Mouse (Mus musculus): ENCODE data around the gene Tmem215. TPM values are rescaled to one million over a fixed set of nuclear protein-coding genes. Genes with fewer than 3 reads are reported as not detected.

Gene Tmem215
- polyA plus RNA-seq (2015; fragmentation: Nextera tagmentation; extraction: Ambion mirVana), result 1.3 and 1.4 TPM in 2 replicates

DNA sequence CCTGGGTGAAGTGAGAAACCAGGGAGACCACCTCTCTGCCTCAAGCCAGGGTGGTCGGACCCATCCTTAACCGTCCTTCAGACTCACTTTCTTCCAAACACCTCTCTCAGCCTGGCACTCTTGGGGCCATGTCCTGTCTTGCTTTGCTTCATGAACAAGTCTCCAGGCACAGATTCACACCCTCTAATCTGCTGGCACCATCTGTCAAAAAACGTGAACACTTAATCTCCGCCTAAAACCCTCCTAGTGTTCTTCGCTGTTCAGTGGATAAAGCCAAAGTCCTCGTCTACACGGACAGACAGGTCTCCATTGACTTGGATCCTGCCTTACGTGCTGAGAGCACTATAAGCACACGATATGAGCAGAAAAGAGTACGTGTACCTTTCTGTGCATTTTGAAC is at the start of gene Tmem215:
TSS of gene Tmem215 (plus strand) at position 301 of the 400 bp plus-strand sequence.
- no peaks in the 10 kb centered on the region for H3K36me3 ChIP-seq
- no peak within 1 kb of the TSS for H3K27ac ChIP-seq (replicated peaks)
- H3K9me3 ChIP-seq, result no peaks in the 10 kb centered on the region
- peak within 1 kb of the TSS; percentile 85 for H3K4me2 ChIP-seq
- H3K9ac ChIP-seq, result peak within 1 kb of the TSS; percentile 79
- 75% methylated on average over 10 of the region's 10 CpGs for WGBS
- H3K27me3 ChIP-seq (replicated peaks), result peaks cover 45% of the 10 kb centered on the region
- H3K4me3 ChIP-seq, result peak within 1 kb of the TSS; percentile 54
- no peak for ATAC-seq (ENCODE audit: extremely low read depth, insufficient number of reproducible peaks, low FRiP score, low TSS enrichment)
- H3K4me1 ChIP-seq, result peaks cover 5% of the 10 kb centered on the region

DNA sequence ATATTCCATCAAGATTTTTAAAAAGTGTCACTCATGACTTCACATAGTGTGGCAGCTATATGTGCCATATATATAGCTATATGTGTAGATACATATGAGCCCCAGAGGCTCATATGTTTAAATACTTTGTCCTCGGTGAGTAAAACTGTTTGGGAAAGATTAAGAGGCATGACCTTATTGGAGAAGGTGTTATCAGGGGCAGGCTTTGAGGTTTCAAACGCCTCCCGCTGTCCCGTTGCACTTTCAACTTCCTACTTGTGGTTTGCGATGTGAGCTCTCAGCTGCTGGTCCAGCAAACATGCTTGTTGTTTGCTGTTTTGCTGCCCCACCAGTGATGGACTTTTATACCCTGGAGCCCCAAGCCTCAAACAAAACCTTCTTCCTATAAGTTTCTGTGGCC is 40.1 kb upstream of the Tmem215 start:
- Histone ChIP-seq H3K27me3 (replicated peaks) (no peaks in the 10 kb centered on the region), H3K9me3 (peaks cover 12% of the 10 kb centered on the region), H3K4me3 (no peak overlapping the region), H3K27ac (replicated peaks) (no peak overlapping the region), H3K36me3 (no peaks in the 10 kb centered on the region), H3K4me2 (no peak overlapping the region), H3K9ac (no peak overlapping the region), H3K4me1 (no peaks in the 10 kb centered on the region)
- ATAC-seq (ENCODE audit: extremely low read depth, insufficient number of reproducible peaks, low FRiP score, low TSS enrichment), result no peak
- 70% methylated on average over 5 of the region's 5 CpGs for WGBS

DNA sequence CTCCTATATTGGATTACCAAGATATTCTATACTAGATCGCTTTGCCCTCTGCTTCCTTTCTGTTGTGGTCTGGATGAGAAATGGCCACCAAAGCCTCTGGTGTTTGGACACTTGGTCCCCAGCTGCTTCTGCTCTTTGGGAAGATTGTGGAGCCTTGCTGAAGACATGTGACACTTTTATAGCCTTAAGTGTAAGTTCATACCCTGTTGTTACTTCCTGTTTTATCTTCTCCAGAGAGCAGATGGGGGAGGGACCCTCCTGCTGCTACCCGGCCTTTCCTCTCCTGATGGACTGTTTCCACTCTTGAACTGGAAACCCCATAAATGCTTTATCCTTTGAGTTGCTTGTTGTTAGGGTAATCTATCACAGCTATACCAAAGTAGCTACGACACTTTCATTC is 38.6 kb upstream of the Tmem215 start:
- Histone ChIP-seq H3K4me1 (no peaks in the 10 kb centered on the region), H3K36me3 (no peaks in the 10 kb centered on the region), H3K9me3 (peaks cover 6% of the 10 kb centered on the region), H3K4me3 (no peak overlapping the region), H3K27ac (replicated peaks) (no peak overlapping the region), H3K9ac (no peak overlapping the region), H3K27me3 (replicated peaks) (no peaks in the 10 kb centered on the region), H3K4me2 (no peak overlapping the region)
- 68% methylated on average over 3 of the region's 3 CpGs for WGBS
- ATAC-seq (ENCODE audit: extremely low read depth, insufficient number of reproducible peaks, low FRiP score, low TSS enrichment), result no peak

DNA sequence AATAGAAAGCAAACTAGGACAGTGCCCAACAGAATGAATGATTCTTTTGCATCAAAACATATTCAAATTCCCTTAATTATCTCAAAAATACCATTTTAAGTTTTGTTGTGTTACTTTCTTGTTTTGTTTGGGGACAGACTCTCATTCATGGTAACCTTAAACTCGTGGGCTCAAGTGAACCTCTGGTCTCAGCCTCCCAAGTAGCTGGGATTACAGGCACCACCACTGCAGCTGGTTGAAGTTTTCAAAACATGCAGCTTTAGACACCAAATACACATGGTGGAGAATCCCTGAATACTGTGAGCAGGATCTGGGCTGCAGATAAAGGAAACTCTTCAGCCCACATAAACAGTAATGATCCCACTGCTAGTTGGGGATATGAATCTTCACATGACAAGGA is 37.6 kb upstream of the Tmem215 start:
- no peaks in the 10 kb centered on the region for H3K27me3 ChIP-seq (replicated peaks)
- 57% methylated on average over 1 of the region's 1 CpGs for WGBS

DNA sequence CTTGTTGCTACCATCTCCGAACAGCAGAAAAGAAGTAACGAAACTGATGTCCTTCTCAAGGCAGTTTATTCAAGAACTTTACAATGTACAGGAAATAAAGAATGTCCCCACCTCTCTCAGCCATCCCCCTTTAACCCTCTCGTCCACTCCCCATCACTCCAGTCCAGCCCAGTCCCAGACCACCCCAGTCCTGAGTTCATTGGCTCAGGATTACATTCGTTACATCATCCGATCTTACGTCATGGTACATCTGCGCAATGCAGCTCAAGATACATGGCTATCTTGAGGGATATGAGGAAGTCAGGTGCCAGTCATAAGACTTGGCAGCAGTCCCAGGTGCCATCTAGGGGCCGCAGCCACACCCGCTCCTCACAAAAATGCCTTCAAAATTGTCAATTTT is 28.4 kb upstream of the Tmem215 start:
- Histone ChIP-seq H3K36me3 (no peaks in the 10 kb centered on the region), H3K4me1 (no peaks in the 10 kb centered on the region), H3K27ac (replicated peaks) (no peak overlapping the region), H3K4me3 (no peak overlapping the region), H3K9ac (no peak overlapping the region), H3K27me3 (replicated peaks) (no peaks in the 10 kb centered on the region), H3K4me2 (no peak overlapping the region), H3K9me3 (no peaks in the 10 kb centered on the region)
- no peak for ATAC-seq (ENCODE audit: extremely low read depth, insufficient number of reproducible peaks, low FRiP score, low TSS enrichment)
- WGBS, result 89% methylated on average over 9 of the region's 9 CpGs

More for the DNA sequence above, 37.6 kb upstream of the Tmem215 start:
- no peaks in the 10 kb centered on the region for H3K36me3 ChIP-seq
- no peaks in the 10 kb centered on the region for H3K4me1 ChIP-seq
- H3K4me2 ChIP-seq, result no peak overlapping the region
- H3K9ac ChIP-seq, result no peak overlapping the region
- H3K27ac ChIP-seq (replicated peaks), result no peak overlapping the region
- H3K4me3 ChIP-seq, result no peak overlapping the region
- peaks cover 6% of the 10 kb centered on the region for H3K9me3 ChIP-seq
- ATAC-seq (ENCODE audit: extremely low read depth, insufficient number of reproducible peaks, low FRiP score, low TSS enrichment), result no peak

DNA sequence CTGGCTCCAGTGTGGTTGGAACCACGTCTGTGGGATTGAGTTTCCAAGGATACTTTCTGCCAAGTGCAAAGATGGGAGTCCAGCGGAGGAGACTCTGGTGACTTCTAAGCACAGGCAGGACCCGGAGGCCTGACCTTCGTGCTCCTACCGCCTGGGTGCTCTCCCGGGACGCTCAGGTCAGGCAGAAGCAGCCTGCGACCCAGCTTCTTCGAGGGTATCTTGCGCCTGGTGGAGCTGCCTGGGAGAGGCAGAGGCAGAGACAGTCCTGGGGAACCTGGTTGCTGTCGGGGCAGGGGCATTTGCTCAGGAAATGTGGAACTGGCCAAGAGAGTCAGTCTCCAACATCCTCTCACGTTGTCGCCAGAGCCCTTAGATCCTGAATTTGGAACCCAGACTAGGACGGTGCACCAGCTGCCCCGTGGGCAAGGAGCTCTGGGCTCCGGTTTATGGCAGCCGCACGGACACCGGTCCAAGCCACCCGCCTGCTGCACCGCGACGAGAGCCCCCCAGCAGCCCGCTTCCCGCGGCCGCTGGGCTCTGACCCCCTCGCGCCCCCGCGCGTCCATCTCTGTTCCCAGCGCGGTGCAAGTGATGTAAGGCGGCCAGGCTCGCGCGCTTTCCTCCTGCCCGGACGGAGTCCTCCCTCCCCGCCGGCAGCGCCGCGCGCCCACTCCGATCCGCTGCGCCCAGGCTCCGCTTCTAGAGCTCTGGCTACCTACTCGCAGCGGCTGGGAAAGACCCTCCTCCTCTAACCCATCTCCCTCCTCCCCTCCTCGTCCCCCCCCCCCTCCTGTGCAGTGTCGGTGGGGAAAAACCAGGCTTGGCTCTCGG is 935 bp downstream of the Tmem215 start:
- WGBS, result 3% methylated on average over 51 of the region's 55 CpGs
- Histone ChIP-seq H3K27me3 (replicated peaks) (peaks cover 45% of the 10 kb centered on the region), H3K9ac (peak overlapping the region; percentile 79), H3K9me3 (no peaks in the 10 kb centered on the region), H3K36me3 (no peaks in the 10 kb centered on the region), H3K4me1 (peaks cover 5% of the 10 kb centered on the region), H3K4me2 (peak overlapping the region; percentile 85), H3K27ac (replicated peaks) (no peak overlapping the region), H3K4me3 (peak overlapping the region; percentile 54)
- ATAC-seq (ENCODE audit: extremely low read depth, insufficient number of reproducible peaks, low FRiP score, low TSS enrichment), result 0 out of 2 replicates have a peak, but pooled peaks have one; percentile 14

DNA sequence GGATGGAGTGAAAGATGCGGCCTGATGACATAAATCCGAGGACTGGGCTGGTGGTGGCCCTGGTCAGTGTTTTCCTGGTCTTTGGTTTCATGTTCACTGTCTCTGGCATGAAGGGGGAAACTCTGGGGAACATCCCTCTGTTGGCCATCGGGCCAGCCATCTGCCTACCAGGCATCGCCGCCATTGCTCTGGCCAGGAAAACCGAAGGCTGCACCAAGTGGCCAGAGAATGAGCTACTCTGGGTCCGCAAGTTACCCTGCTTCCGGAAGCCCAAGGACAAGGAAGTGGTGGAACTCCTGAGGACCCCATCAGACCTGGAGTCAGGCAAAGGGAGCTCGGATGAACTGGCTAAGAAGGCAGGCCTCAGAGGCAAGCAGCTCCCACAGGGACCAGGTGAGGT is 1.9 kb downstream of the Tmem215 start:
- H3K36me3 ChIP-seq, result no peaks in the 10 kb centered on the region
- WGBS, result 65% methylated on average over 9 of the region's 9 CpGs
- H3K27me3 ChIP-seq (replicated peaks), result peaks cover 45% of the 10 kb centered on the region
- peaks cover 5% of the 10 kb centered on the region for H3K4me1 ChIP-seq
- H3K9ac ChIP-seq, result no peak overlapping the region
- no peak for ATAC-seq (ENCODE audit: extremely low read depth, insufficient number of reproducible peaks, low FRiP score, low TSS enrichment)
- H3K4me2 ChIP-seq, result peak overlapping the region; percentile 85
- H3K9me3 ChIP-seq, result no peaks in the 10 kb centered on the region
- H3K4me3 ChIP-seq, result no peak overlapping the region
- H3K27ac ChIP-seq (replicated peaks), result no peak overlapping the region

DNA sequence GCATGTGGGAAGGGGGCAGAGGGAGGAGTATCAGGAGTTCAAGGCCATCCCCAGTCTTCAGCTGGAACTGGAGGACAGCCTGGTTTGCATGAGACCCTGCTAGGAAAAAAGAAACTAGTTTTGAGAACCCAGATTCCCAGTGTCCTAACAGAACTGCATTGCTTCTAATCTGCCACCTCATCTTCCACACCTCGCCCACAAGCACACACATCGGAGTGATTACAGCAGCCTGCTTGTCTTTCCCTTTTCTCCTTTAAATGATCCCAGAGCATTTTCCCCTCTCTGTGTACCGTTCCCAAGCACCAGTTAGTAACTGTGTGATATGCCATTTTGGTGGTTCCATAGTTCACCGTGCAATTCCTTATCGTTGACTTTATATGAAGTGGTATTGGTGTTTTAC is 6.0 kb downstream of the Tmem215 start:
- WGBS, result 87% methylated on average over 5 of the region's 5 CpGs
- H3K9ac ChIP-seq, result no peak overlapping the region
- no peak overlapping the region for H3K4me2 ChIP-seq
- H3K9me3 ChIP-seq, result no peaks in the 10 kb centered on the region
- H3K36me3 ChIP-seq, result no peaks in the 10 kb centered on the region
- no peak for ATAC-seq (ENCODE audit: extremely low read depth, insufficient number of reproducible peaks, low FRiP score, low TSS enrichment)
- H3K4me3 ChIP-seq, result no peak overlapping the region
- H3K27ac ChIP-seq (replicated peaks), result no peak overlapping the region
- H3K27me3 ChIP-seq (replicated peaks), result peaks cover 17% of the 10 kb centered on the region
- H3K4me1 ChIP-seq, result peaks cover 1% of the 10 kb centered on the region

DNA sequence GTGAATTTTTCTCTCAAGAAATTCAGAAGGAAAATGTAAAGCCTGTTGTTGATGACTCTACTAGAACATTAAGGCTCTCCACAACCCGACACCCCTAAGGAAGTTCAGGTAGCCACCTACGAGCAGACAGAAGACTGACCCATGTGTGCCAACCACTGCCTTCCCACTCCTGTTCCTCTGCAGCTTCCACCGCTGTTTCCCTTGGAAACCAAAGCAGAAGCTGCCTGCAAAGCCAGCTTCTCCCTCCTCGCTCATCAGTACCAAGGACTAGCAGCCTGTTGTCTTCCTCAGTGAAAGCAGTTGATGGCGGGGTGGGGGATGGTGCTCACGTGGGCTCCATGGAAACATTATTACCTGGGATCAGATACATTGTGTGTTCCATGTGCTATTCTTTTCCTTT is 14.6 kb downstream of the Tmem215 start:
- H3K27me3 ChIP-seq (replicated peaks), result no peaks in the 10 kb centered on the region
- H3K9me3 ChIP-seq, result no peaks in the 10 kb centered on the region
- ATAC-seq (ENCODE audit: extremely low read depth, insufficient number of reproducible peaks, low FRiP score, low TSS enrichment), result no peak
- WGBS, result 72% methylated on average over 6 of the region's 6 CpGs
- H3K4me3 ChIP-seq, result no peak overlapping the region
- H3K4me2 ChIP-seq, result no peak overlapping the region
- no peaks in the 10 kb centered on the region for H3K36me3 ChIP-seq
- no peak overlapping the region for H3K9ac ChIP-seq
- no peak overlapping the region for H3K27ac ChIP-seq (replicated peaks)
- H3K4me1 ChIP-seq, result no peaks in the 10 kb centered on the region

DNA sequence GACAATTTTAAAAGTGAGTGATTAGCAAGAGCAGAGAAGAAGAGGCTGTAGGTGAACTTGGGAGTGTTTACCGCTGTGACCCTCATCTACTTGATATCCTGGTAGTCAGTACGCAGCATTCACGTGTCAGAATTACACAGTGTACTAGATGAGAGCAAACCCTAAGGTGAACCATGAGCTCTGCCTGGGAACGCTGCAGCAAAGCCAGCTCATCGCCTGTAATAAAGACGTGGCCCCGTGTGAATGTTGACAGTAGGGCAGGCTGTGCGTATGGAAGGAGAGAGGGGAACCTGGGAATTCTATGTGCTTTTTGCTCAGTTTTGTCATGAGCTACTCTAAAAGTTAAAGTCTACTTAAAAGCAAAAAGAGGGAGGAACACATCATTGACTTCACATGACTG is 19.8 kb downstream of the Tmem215 start:
- Histone ChIP-seq H3K9me3 (no peaks in the 10 kb centered on the region), H3K36me3 (no peaks in the 10 kb centered on the region), H3K27me3 (replicated peaks) (no peaks in the 10 kb centered on the region), H3K4me1 (no peaks in the 10 kb centered on the region), H3K9ac (no peak overlapping the region), H3K4me3 (no peak overlapping the region), H3K4me2 (no peak overlapping the region), H3K27ac (replicated peaks) (no peak overlapping the region)
- WGBS, result 80% methylated on average over 8 of the region's 8 CpGs
- ATAC-seq (ENCODE audit: extremely low read depth, insufficient number of reproducible peaks, low FRiP score, low TSS enrichment), result no peak

DNA sequence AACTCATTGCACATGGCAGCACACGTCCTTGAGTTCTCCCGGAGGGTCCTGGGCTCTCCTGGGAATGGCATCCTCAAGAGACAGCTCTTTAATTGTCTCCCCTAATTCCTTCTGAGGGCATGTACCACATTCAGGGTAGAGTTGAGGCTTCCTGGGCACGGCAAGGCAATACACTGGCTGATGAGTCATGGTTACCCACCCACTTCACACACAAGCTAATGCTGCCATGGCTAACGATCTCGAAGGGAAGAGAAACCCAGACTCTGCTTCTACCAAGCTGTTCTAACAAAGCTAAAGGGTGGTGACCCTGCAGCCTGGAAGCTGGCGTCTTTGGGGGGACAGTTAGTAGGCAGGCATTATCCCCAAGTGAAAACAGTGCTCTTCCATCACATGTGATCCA is 24.4 kb downstream of the Tmem215 start:
- Histone ChIP-seq H3K27me3 (replicated peaks) (no peaks in the 10 kb centered on the region), H3K9ac (no peak overlapping the region), H3K4me2 (no peak overlapping the region), H3K4me3 (no peak overlapping the region), H3K4me1 (no peaks in the 10 kb centered on the region), H3K9me3 (no peaks in the 10 kb centered on the region), H3K36me3 (no peaks in the 10 kb centered on the region), H3K27ac (replicated peaks) (no peak overlapping the region)
- ATAC-seq (ENCODE audit: extremely low read depth, insufficient number of reproducible peaks, low FRiP score, low TSS enrichment), result no peak
- WGBS, result 78% methylated on average over 6 of the region's 6 CpGs

DNA sequence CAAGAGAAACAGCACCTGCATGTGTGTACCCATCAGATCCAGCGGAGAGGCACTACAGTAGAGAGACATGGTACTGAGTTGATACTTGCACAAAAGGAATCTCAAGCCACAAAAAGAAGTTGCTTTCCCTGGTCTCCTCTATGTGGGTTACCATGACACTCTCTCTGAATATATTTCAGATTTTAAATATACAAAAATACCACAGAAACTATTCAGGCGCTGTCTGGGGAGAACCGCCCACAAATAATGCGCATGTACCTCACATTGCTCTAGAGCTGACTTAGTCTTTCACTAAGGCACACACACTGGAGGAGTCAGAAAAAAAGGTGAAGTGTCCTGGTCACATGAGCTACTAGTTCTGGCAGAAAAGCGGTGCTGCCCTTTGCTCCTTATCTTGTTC is 24.8 kb downstream of the Tmem215 start:
- Histone ChIP-seq H3K27ac (replicated peaks) (no peak overlapping the region), H3K4me2 (no peak overlapping the region), H3K36me3 (no peaks in the 10 kb centered on the region), H3K9me3 (no peaks in the 10 kb centered on the region), H3K4me1 (no peaks in the 10 kb centered on the region), H3K27me3 (replicated peaks) (no peaks in the 10 kb centered on the region), H3K9ac (no peak overlapping the region), H3K4me3 (no peak overlapping the region)
- no peak for ATAC-seq (ENCODE audit: extremely low read depth, insufficient number of reproducible peaks, low FRiP score, low TSS enrichment)
- 89% methylated on average over 5 of the region's 5 CpGs for WGBS
